Mouse (Mus musculus) Muller cell, postnatal 12 days (primary cell): ENCODE measurements around the gene Sycp3.

Experiments
- DNase-seq: peaks from one replicate; pipeline ENCODE4 v3.0.0-alpha.2; 2015; ENCODE audit errors: inconsistent ontology term

Sycp3 gene

DNA sequence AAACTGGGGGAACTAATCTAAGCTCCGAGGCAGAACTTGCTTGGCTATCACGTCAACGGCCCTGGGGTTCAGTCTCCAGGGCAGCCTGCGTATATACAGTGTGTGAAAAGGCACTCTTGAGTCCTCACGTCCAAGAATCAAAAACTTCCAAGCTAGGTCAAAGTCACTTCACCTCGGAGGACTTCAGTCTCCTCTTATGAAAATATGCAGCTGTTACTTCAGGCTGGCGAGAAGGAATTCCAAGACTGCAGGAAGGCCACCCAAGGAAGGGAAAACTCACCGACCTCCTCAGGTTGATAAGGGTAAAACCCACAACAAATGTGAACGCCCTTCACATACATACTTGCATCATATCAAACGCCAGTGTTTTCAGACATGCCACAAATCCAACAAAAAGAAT lies 42.0 kb downstream of the Sycp3 start:
- no peak for DNase-seq

GRCm38 (mm10) chr10:88501886-88502765 lies 42.8 kb downstream of the Sycp3 start:
- DNase-seq = no peak

DNA sequence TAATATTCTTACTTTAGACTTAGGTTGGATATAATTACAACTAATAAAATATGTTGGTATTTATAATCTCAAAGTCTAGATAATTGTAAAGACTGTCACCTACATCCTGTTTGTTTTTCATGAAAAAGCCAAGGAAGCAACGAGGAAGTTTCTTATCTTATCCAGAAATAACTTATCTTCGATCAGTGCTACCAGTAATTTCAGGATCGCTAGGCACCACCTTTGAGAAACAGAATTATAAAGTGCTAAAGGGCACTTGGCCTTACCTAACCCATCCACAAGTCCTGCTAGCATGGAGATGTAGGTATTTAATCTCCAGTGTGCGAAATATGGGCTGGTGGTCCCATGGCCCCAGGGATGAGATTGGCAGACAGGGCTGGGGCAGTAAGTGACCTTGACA lies 43.5 kb downstream of the Sycp3 start:
- DNase-seq = no peak

GRCm38 (mm10) chr10:88503421-88504314 lies 44.3 kb downstream of the Sycp3 start, which contains the start of gene Chpt1:
TSS of gene Chpt1 (minus strand) at chr10:88504073.
- DNase-seq = peak; percentile 95

GRCm38 (mm10) chr10:88504481-88504880 lies 45.1 kb downstream of the Sycp3 start:
- no peak for DNase-seq

- no peak for DNase-seq
Observed at GRCm38 (mm10) chr10:88505256-88505655, 45.9 kb downstream of the Sycp3 start.

DNA sequence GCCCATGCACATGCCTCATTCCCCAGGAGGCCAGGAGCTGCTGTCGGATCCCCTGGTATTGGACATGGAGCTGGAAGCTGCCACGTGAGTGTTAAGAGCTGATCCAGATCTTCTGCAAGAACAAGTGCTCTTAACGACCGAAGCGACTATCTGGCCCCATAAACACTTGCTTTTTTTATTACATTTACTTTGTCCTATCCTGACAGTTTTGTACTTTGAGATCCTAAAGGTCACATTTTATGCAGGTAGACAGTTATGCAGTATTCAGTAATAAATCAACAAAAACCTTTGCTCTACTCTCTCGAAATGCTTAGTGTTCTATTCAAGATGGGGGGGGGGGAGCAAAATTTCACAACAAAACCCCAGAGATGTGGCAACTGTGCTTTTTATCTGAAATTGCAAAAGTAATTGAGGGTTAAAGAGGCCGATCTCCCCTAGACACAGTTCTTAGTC lies 48.3 kb downstream of the Sycp3 start:
- DNase-seq = no peak

- DNase-seq = no peak
Observed at GRCm38 (mm10) chr10:88510503-88511271, 51.3 kb downstream of the Sycp3 start.

- no peak for DNase-seq
Observed at GRCm38 (mm10) chr10:88511355-88511754, 52.0 kb downstream of the Sycp3 start.

GRCm38 (mm10) chr10:88513574-88514135 lies 54.3 kb downstream of the Sycp3 start:
- no peak for DNase-seq

DNA sequence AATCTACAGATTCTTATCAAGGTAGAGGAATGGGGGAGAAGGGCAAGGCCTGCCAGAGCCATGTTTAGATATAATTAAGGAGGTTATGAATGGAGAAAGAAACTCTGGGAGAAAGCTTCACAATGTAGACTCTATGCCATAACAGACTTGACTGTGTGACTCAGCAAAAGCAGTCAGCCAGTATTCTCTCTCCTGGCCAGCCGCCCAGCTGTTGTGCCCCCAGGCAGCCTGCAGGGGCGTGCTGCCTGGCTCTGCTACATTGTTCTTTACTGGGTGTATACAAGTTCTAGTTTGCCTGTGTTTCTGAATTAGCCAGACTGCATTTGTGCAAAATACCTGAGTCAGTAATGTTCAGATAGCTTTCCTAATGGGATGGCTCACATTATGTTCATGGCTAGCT lies 55.1 kb downstream of the Sycp3 start:
- DNase-seq = peak; percentile 89

- DNase-seq = peak; percentile 16
Observed at GRCm38 (mm10) chr10:88515049-88515448, 55.7 kb downstream of the Sycp3 start.

- DNase-seq = no peak
Observed at GRCm38 (mm10) chr10:88522795-88523194, 63.4 kb downstream of the Sycp3 start.
